Mouse (Mus musculus) CH12.LX (cell line): ENCODE measurements around the gene Nxn.

ENCODE experiments used
- CHD1 ChIP-seq: IDR thresholded peaks from 2 replicates; pipeline ENCODE4 v1.6.1; 2012; ENCODE audit warnings: low read depth, low read length, improper control_type of control experiment, inconsistent platforms
- CTCF ChIP-seq, 2 experiments: IDR thresholded peaks in 1 of 2; conservative IDR thresholded peaks in 1 of 2; 2 replicates each; pipeline ENCODE4 v1.5.1; 2011 to 2012; ENCODE audit warnings: low read depth in 2 of 2, low read length in 2 of 2, improper control_type of control experiment in 1 of 2, inconsistent platforms in 1 of 2, mild to moderate bottlenecking in 1 of 2, moderate library complexity in 1 of 2
- E2F4 ChIP-seq: IDR thresholded peaks from 2 replicates; pipeline ENCODE4 v1.6.1; 2011; ENCODE audit warnings: low read depth, low read length, improper control_type of control experiment; ENCODE audit not compliant: insufficient replicate concordance
- EP300 ChIP-seq: IDR thresholded peaks from 2 replicates; pipeline ENCODE4 v1.6.1; 2011; ENCODE audit warnings: low read length, improper control_type of control experiment
- KAT2A ChIP-seq: IDR thresholded peaks from 2 replicates; pipeline ENCODE4 v1.6.1; 2012; ENCODE audit warnings: low read length, improper control_type of control experiment, inconsistent platforms; ENCODE audit not compliant: insufficient replicate concordance
- MAX ChIP-seq: IDR thresholded peaks from 2 replicates; pipeline ENCODE4 v1.6.1; 2011; ENCODE audit warnings: low read length, improper control_type of control experiment
- MXI1 ChIP-seq: IDR thresholded peaks from 2 replicates; pipeline ENCODE4 v1.6.1; 2011; ENCODE audit warnings: mild to moderate bottlenecking, low read depth, low read length, improper control_type of control experiment
- PAX5 ChIP-seq: IDR thresholded peaks from 2 replicates; pipeline ENCODE4 v1.6.1; 2012; ENCODE audit warnings: low read length, inconsistent platforms, mixed read lengths
- USF1 ChIP-seq: IDR thresholded peaks from 2 replicates; pipeline ENCODE4 v1.6.1; 2014; ENCODE audit warnings: low read depth, mild to moderate bottlenecking, inconsistent platforms, low read length, improper control_type of control experiment
- ZC3H11A ChIP-seq: IDR thresholded peaks from 2 replicates; pipeline ENCODE4 v1.6.1; 2012; ENCODE audit warnings: low read depth, mild to moderate bottlenecking, inconsistent platforms, low read length, improper control_type of control experiment

GRCm38 (mm10) chr11:76436009-76436408 is 37.1 kb upstream of the Nxn start:
- TF ChIP-seq PAX5 (no peak), CHD1 (no peak), ZC3H11A (no peak), USF1 (no peak), KAT2A (no peak), E2F4 (no peak), MAX (no peak), MXI1 (no peak), CTCF (conservative IDR thresholded peaks at IDR 0.05 in 1 of 2, IDR thresholded peaks at IDR 0.05 in 1 of 2; ENCODE audit: low read depth in 2 of 2, low read length in 2 of 2) (no peak), EP300 (no peak)
